ENCODE assay signal across 9 mouse cellular contexts in the genomic region with DNA sequence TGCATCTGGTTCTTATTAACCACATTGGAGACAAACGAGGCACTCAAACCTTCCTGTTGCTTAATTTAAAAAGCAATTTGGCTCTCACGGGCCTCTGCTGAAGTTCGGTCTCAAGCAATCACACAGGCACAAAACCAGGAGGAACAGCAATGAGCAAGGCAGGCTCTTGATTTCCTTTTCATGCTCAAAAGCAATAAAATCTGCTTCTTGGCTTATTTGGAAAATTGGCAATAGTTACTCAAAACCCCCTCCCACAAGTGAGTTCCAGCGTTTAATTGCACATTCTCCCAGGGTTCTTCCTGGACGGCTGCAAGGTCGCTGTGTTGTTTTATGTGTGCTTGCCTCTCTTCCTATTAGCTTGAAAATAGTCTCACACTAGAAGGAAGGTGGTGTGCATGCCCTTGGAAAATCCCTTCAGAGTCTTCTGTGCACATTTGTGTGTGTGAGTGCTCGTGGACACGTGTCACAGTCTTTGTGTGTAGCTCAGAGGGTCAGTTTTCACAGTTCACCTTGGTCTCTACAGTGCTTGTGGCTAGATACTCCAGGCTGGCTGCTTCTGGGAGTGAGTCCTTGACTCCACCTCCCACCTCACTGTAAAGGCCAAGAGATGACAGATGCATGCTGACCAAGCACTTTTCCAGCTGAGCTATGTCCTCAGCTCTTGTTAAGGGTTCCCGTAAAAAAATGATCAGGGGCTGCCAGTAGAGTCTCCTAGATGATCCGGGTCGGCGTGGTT. TPM values are rescaled to one million over a fixed set of nuclear protein-coding genes. Genes with fewer than 3 reads are reported as not detected.
DNase-seq lines count a peak whose midpoint lies in the region; ATAC-seq lines count a peak whose summit lies in the region.
"Had no signal": no experiment of that assay in that cellular context is flagged by ENCODE, and none has a peak within 500 bp of the region (broad histone marks: within the 10 kb centered on the region; RNA-seq: fewer than 3 reads in every experiment).

No protein-coding gene starts in this region.

- H3K9me3 ChIP-seq in intestine, embryonic 16.5 days (ENCODE audit: control insufficient read depth, low read length): no peaks in the 10 kb centered on the region
- no peaks in the 10 kb centered on the region for H3K9me3 ChIP-seq in intestine, embryonic 15.5 days
- no peaks in the 10 kb centered on the region for H3K9me3 ChIP-seq in limb, embryonic 10.5 days (replicated peaks)
- H3K9me3 ChIP-seq: hindbrain, embryonic 13.5 days had no signal

- no peaks in the 10 kb centered on the region for H3K36me3 ChIP-seq in intestine, embryonic 16.5 days (ENCODE audit: control insufficient read depth, insufficient read depth, low read length)
- H3K36me3 ChIP-seq in intestine, embryonic 15.5 days: no peaks in the 10 kb centered on the region
- H3K36me3 ChIP-seq in limb, embryonic 10.5 days: no peaks in the 10 kb centered on the region
- H3K36me3 ChIP-seq: hindbrain, embryonic 13.5 days had no signal

- WGBS in intestine, embryonic 16.5 days: 54% methylated on average over 12 of the region's 12 CpGs
- WGBS in intestine, embryonic 15.5 days: 46% methylated on average over 12 of the region's 12 CpGs
- 37% methylated on average over 12 of the region's 12 CpGs for WGBS in limb, embryonic 10.5 days

- peak; percentile 55 for DNase-seq in Muller cell, postnatal 12 days (ENCODE audit: inconsistent ontology term)
- peak; percentile 7 for DNase-seq in adrenal gland, postnatal 25 days
- peak; percentile 63 for DNase-seq in limb, embryonic 10.5 days (ENCODE audit: low spot score)
- no peak for DNase-seq in right cerebral cortex, postnatal 10 days (ENCODE audit: low spot score in 2 of 2)
- DNase-seq in retina, postnatal 1 day: no peak

- H3K4me2 ChIP-seq in intestine, embryonic 16.5 days (ENCODE audit: low read depth, low read length): no peak overlapping the region
- H3K4me2 ChIP-seq in intestine, embryonic 15.5 days (replicated peaks): no peak overlapping the region
- H3K4me2 ChIP-seq: hindbrain, embryonic 13.5 days; midbrain, embryonic 11.5 days had no signal

- H3K27me3 ChIP-seq in intestine, embryonic 16.5 days (replicated peaks; ENCODE audit: control insufficient read depth, insufficient read depth, low read length): no peaks in the 10 kb centered on the region
- no peaks in the 10 kb centered on the region for H3K27me3 ChIP-seq in intestine, embryonic 15.5 days (replicated peaks)
- H3K27me3 ChIP-seq in limb, embryonic 10.5 days (ENCODE audit: low read depth, poor library complexity, severe bottlenecking): no peaks in the 10 kb centered on the region
- H3K27me3 ChIP-seq: hindbrain, embryonic 13.5 days had no signal

- H3K27ac ChIP-seq in intestine, embryonic 16.5 days (ENCODE audit: low read length): peak overlapping the region; percentile 31; the same call in 1 of the 2 replicates
- H3K27ac ChIP-seq in intestine, embryonic 15.5 days: no peak overlapping the region
- H3K27ac ChIP-seq in limb, embryonic 10.5 days: peak overlapping the region; percentile 91
- H3K27ac ChIP-seq: hindbrain, embryonic 13.5 days had no signal

- no peak overlapping the region for H3K4me3 ChIP-seq in intestine, embryonic 16.5 days (ENCODE audit: low read length)
- no peak overlapping the region for H3K4me3 ChIP-seq in intestine, embryonic 15.5 days (replicated peaks)
- peak overlapping the region; percentile 5 for H3K4me3 ChIP-seq in limb, embryonic 10.5 days
- H3K4me3 ChIP-seq: hindbrain, embryonic 13.5 days had no signal

- no peak for ATAC-seq in intestine, embryonic 16.5 days
- ATAC-seq in intestine, embryonic 15.5 days: no peak

- no peak overlapping the region for H3K9ac ChIP-seq in intestine, embryonic 16.5 days (ENCODE audit: low read depth, low read length)
- H3K9ac ChIP-seq in intestine, embryonic 15.5 days: no peak overlapping the region
- H3K9ac ChIP-seq: hindbrain, embryonic 13.5 days had no signal

- peaks cover 6% of the 10 kb centered on the region; the same call in 1 of the 2 replicates for H3K4me1 ChIP-seq in intestine, embryonic 16.5 days (ENCODE audit: control insufficient read depth, insufficient read depth, low read length)
- no peaks in the 10 kb centered on the region for H3K4me1 ChIP-seq in intestine, embryonic 15.5 days (replicated peaks)
- H3K4me1 ChIP-seq in limb, embryonic 10.5 days: peaks cover 64% of the 10 kb centered on the region

RNA-seq across cellular contexts. Expression of gene Nxnl2, which starts 50.8 kb away (rescaled TPM):
- polyA plus RNA-seq in intestine, embryonic 16.5 days (2015; fragmentation: Nextera tagmentation; extraction: Ambion mirVana): 1.9 and 2.4 TPM in 2 replicates
- polyA plus RNA-seq in intestine, embryonic 15.5 days (2015; fragmentation: Nextera tagmentation; extraction: Ambion mirVana): 2.1 and 2.3 TPM in 2 replicates
- total RNA-seq in adrenal gland, postnatal 25 days (2021): 0.30 TPM in 1 of 2 replicates, not detected in the other
- polyA plus RNA-seq in limb, embryonic 10.5 days (2016; fragmentation: Nextera tagmentation; extraction: Ambion mirVana): 0.75 and 2.0 TPM in 2 replicates

Comparison
In these comparisons a context has a peak if more than half of its experiments do, and no peak if none do; other contexts are left out.
1. DNase-seq: peak in Muller cell, postnatal 12 days (single experiment), adrenal gland, postnatal 25 days (single experiment) and limb, embryonic 10.5 days (single experiment); none in right cerebral cortex, postnatal 10 days (0 of 2) and retina, postnatal 1 day (single experiment).